ENCODE assay signal across 19 mouse cellular contexts in genomic region chr6:71259166-71259565, GRCm38 (mm10). TPM values are rescaled to one million over a fixed set of nuclear protein-coding genes. Genes with fewer than 3 reads are reported as not detected.
"Had no signal": no experiment of that assay in that cellular context is flagged by ENCODE, and none has a peak within 500 bp of the region (broad histone marks: within the 10 kb centered on the region; RNA-seq: fewer than 3 reads in every experiment).

No protein-coding gene starts in this region.

- H3K36me3 ChIP-seq: liver, embryonic 15.5 days; midbrain, embryonic 13.5 days; neural tube, embryonic 15.5 days had no signal

- H3K4me2 ChIP-seq: liver, embryonic 11.5 days; midbrain, embryonic 13.5 days; neural tube, embryonic 15.5 days had no signal

- ATAC-seq: lung, postnatal 0 days; midbrain, embryonic 13.5 days had no signal

- DNase-seq: kidney, postnatal 10 days; lung, adult 2 months; lung, postnatal 36 days; right cerebral cortex, adult 18-20 months; right cerebral cortex, postnatal 25 days; thymus, adult 18-20 months; thymus, postnatal 14 days had no signal

- H3K9me3 ChIP-seq: liver, embryonic 15.5 days; midbrain, embryonic 13.5 days; neural tube, embryonic 15.5 days had no signal

- H3K27ac ChIP-seq: left cerebral cortex, adult 2 months; liver, embryonic 15.5 days; midbrain, embryonic 13.5 days; neural tube, embryonic 15.5 days had no signal

- H3K4me1 ChIP-seq: midbrain, embryonic 13.5 days; neural tube, embryonic 15.5 days had no signal

- H3K4me3 ChIP-seq: left cerebral cortex, adult 2 months; liver, embryonic 15.5 days; midbrain, embryonic 13.5 days; neural tube, embryonic 15.5 days had no signal

- H3K9ac ChIP-seq: liver, embryonic 15.5 days; midbrain, embryonic 13.5 days; neural tube, embryonic 15.5 days had no signal

- H3K27me3 ChIP-seq: liver, embryonic 15.5 days; midbrain, embryonic 13.5 days; neural tube, embryonic 15.5 days had no signal

RNA-seq across cellular contexts. Expression of gene Fabp1, which starts 59.5 kb away (rescaled TPM):
- total RNA-seq: layer of hippocampus, adult 8-10 months; layer of hippocampus, postnatal 14 days; left cerebral cortex, adult 2 months; left cerebral cortex, postnatal 25 days; megakaryocyte progenitor cell, adult 5-6 weeks; midbrain, postnatal 0 days had no signal
- polyA plus RNA-seq: midbrain, embryonic 13.5 days; midbrain, postnatal 0 days; neural tube, embryonic 11.5 days; neural tube, embryonic 15.5 days had no signal
